In genomic region chr10:111539724-111540324, GRCm38 (mm10) we compare ENCODE assay signal across 7 mouse cellular contexts. TPM values are rescaled to one million over a fixed set of nuclear protein-coding genes. Genes with fewer than 3 reads are reported as not detected.
DNase-seq lines count a peak whose midpoint lies in the region; ATAC-seq and TF ChIP-seq lines count a peak whose summit lies in the region.

No protein-coding gene starts in this region.

- H3K4me3 ChIP-seq in ES-E14 (ENCODE audit: insufficient read depth in 1 of 2, low read depth in 1 of 2, low read length in 2 of 2, poor library complexity in 1 of 2, severe bottlenecking in 1 of 2): no peak overlapping the region
- no peak overlapping the region for H3K4me3 ChIP-seq in intestine, embryonic 15.5 days (replicated peaks)
- no peak overlapping the region for H3K4me3 ChIP-seq in limb, embryonic 13.5 days
- no peak overlapping the region for H3K4me3 ChIP-seq in midbrain, embryonic 14.5 days (replicated peaks; ENCODE audit: low read depth, low read length)

- H3K36me3 ChIP-seq in ES-E14 (ENCODE audit: control insufficient read depth, insufficient read depth, low read length, poor library complexity, severe bottlenecking): no peaks in the 10 kb centered on the region
- no peaks in the 10 kb centered on the region for H3K36me3 ChIP-seq in intestine, embryonic 15.5 days
- no peaks in the 10 kb centered on the region for H3K36me3 ChIP-seq in limb, embryonic 13.5 days
- no peaks in the 10 kb centered on the region for H3K36me3 ChIP-seq in midbrain, embryonic 14.5 days (ENCODE audit: control insufficient read depth, insufficient read depth, low read length)

- H3K27ac ChIP-seq in ES-E14 (ENCODE audit: insufficient read depth, low read depth, low read length, poor library complexity, severe bottlenecking): no peak overlapping the region
- H3K27ac ChIP-seq in intestine, embryonic 15.5 days: peak overlapping the region; percentile 63
- peak overlapping the region; percentile 75 for H3K27ac ChIP-seq in limb, embryonic 13.5 days
- H3K27ac ChIP-seq in midbrain, embryonic 14.5 days (replicated peaks; ENCODE audit: low read depth, low read length): peak overlapping the region; percentile 32; the same call in 1 of the 2 replicates

- H3K4me2 ChIP-seq in intestine, embryonic 15.5 days (replicated peaks): peak overlapping the region; percentile 25
- peak overlapping the region; percentile 33 for H3K4me2 ChIP-seq in limb, embryonic 13.5 days (replicated peaks)
- no peak overlapping the region for H3K4me2 ChIP-seq in midbrain, embryonic 14.5 days (ENCODE audit: low read length)

- peak; percentile 56 for ATAC-seq in intestine, embryonic 15.5 days
- peak; percentile 82 for ATAC-seq in limb, embryonic 13.5 days (ENCODE audit: low FRiP score, low read depth)
- peak; percentile 14; the same call in 1 of the 2 replicates for ATAC-seq in midbrain, embryonic 14.5 days (ENCODE audit: low FRiP score, low TSS enrichment)
- no peak for ATAC-seq in erythroid progenitor cell, adult 5-6 weeks (replicated peaks; ENCODE audit: low FRiP score, poor library complexity, severe bottlenecking)

- TF ChIP-seq POLR2A in brain, embryonic 14.5 days (IDR thresholded peaks at IDR 0.05; ENCODE audit: borderline replicate concordance, extremely low read depth, insufficient read depth, insufficient read length, poor library complexity, severe bottlenecking): no peak

- 22% methylated on average over 9 of the region's 9 CpGs for WGBS in intestine, embryonic 15.5 days
- 5% methylated on average over 9 of the region's 9 CpGs for WGBS in limb, embryonic 13.5 days
- WGBS in midbrain, embryonic 14.5 days: 35% methylated on average over 9 of the region's 9 CpGs

- peak overlapping the region; percentile 8; the same call in 1 of the 2 replicates for H3K9ac ChIP-seq in ES-E14 (ENCODE audit: insufficient read depth, low read depth, low read length, poor library complexity, severe bottlenecking)
- H3K9ac ChIP-seq in intestine, embryonic 15.5 days: no peak overlapping the region
- H3K9ac ChIP-seq in limb, embryonic 13.5 days: no peak overlapping the region
- no peak overlapping the region for H3K9ac ChIP-seq in midbrain, embryonic 14.5 days (replicated peaks; ENCODE audit: low read length)

- no peaks in the 10 kb centered on the region for H3K27me3 ChIP-seq in intestine, embryonic 15.5 days (replicated peaks)
- no peaks in the 10 kb centered on the region for H3K27me3 ChIP-seq in limb, embryonic 13.5 days
- H3K27me3 ChIP-seq in midbrain, embryonic 14.5 days (ENCODE audit: control insufficient read depth, insufficient read depth, low read length): no peaks in the 10 kb centered on the region

- DNase-seq in ES-E14 (ENCODE audit: low read depth, low spot score): no peak
- DNase-seq in brain, embryonic 14.5 days (ENCODE audit: low read depth): peak; percentile 56
- DNase-seq in frontal cortex, postnatal 36 days (ENCODE audit: low spot score in 2 of 2): peak; percentile 68 to 80
- DNase-seq in midbrain, embryonic 14.5 days: no peak

- in situ Hi-C loops in ES-E14 (cut with MboI; ENCODE audit: low sequenced_read_pairs in 2 of 2, unreplicated experiment in 2 of 2): no loop called here

- TF ChIP-seq CTCF in brain, embryonic 14.5 days (IDR thresholded peaks at IDR 0.05; ENCODE audit: borderline replicate concordance, extremely low read depth, insufficient read depth, insufficient read length): no peak

- no peaks in the 10 kb centered on the region for H3K9me3 ChIP-seq in ES-E14 (ENCODE audit: control insufficient read depth, insufficient read depth, low read depth, low read length)
- no peaks in the 10 kb centered on the region for H3K9me3 ChIP-seq in intestine, embryonic 15.5 days
- no peaks in the 10 kb centered on the region for H3K9me3 ChIP-seq in limb, embryonic 13.5 days
- H3K9me3 ChIP-seq in midbrain, embryonic 14.5 days (ENCODE audit: control insufficient read depth, low read length): no peaks in the 10 kb centered on the region

- peaks cover 0 to 8% of the 10 kb centered on the region in 2 experiments; a peak in 2 of 4 replicates for H3K4me1 ChIP-seq in ES-E14 (ENCODE audit: control insufficient read depth in 2 of 2, insufficient read depth in 2 of 2, low read length in 2 of 2, poor library complexity in 1 of 2)
- peaks cover 30% of the 10 kb centered on the region for H3K4me1 ChIP-seq in intestine, embryonic 15.5 days (replicated peaks)
- peaks cover 55% of the 10 kb centered on the region for H3K4me1 ChIP-seq in limb, embryonic 13.5 days
- 0 out of 2 replicates have a peak, but pooled peaks cover 5% of the 10 kb centered on the region for H3K4me1 ChIP-seq in midbrain, embryonic 14.5 days (ENCODE audit: control insufficient read depth, insufficient read depth, low read length)

TF ChIP-seq in ES-E14, 5 proteins besides CTCF, POLR2A, EP300 and RAD21:
- TF ChIP-seq ZC3H11A (IDR thresholded peaks at IDR 0.05; ENCODE audit: borderline replicate concordance, low read depth, low read length) (no peak), CHD2 (IDR thresholded peaks at IDR 0.05; ENCODE audit: low read depth, low read length) (no peak), ZNF384 (IDR thresholded peaks at IDR 0.05; ENCODE audit: low read depth, low read length) (no peak), MAFK (IDR thresholded peaks at IDR 0.05; ENCODE audit: insufficient read depth, low read depth, low read length) (no peak), HCFC1 (IDR thresholded peaks at IDR 0.05; ENCODE audit: borderline replicate concordance, insufficient read depth, low read length) (no peak)

RNA-seq across cellular contexts. Expression of gene Phlda1, which starts 33.7 kb away (rescaled TPM):
- total RNA-seq in ES-E14 (2012; rRNA removed): 3.9 and 9.8 TPM in 2 replicates
- polyA plus RNA-seq in brain, embryonic 14.5 days (2012; rRNA removed): 28.5 and 40.6 TPM in 2 replicates
- 38.6 and 43.2 TPM in 2 replicates for polyA plus RNA-seq in intestine, embryonic 15.5 days (2015; fragmentation: Nextera tagmentation; extraction: Ambion mirVana)
- polyA plus RNA-seq in limb, embryonic 13.5 days (2015; fragmentation: Nextera tagmentation; extraction: Ambion mirVana): 42.2 and 43.9 TPM in 2 replicates
- polyA plus RNA-seq in midbrain, embryonic 14.5 days (2014; fragmentation: Nextera tagmentation; extraction: Ambion mirVana): 27.9 and 33.2 TPM in 2 replicates
- total RNA-seq in erythroid progenitor cell, adult 5-6 weeks (2015; ENCODE audit: low replicate concordance): 0.84 TPM in 1 of 2 replicates, not detected in the other
- 0.38 TPM in 1 of 2 replicates, not detected in the other for total RNA-seq in erythroid progenitor cell, adult 5-6 weeks (2017; ENCODE audit: low replicate concordance)

Comparison
In these comparisons a context has a peak if more than half of its experiments do, and no peak if none do; other contexts are left out.
1. DNase-seq: peak in brain, embryonic 14.5 days (single experiment) and frontal cortex, postnatal 36 days (2 of 2); none in ES-E14 (single experiment) and midbrain, embryonic 14.5 days (single experiment).